Mouse (Mus musculus) neural tube, embryonic 15.5 days (tissue): ENCODE results near the gene Crls1. TPM values are rescaled to one million over a fixed set of nuclear protein-coding genes. Genes with fewer than 3 reads are reported as not detected.

ENCODE experiments used
- ATAC-seq: fragments of 200-750 bp; cut with Nextera tagmentation; 2 replicates; pipeline ENCODE4 v1.8.0; 2017; ENCODE audit warnings: mild to moderate bottlenecking, moderate TSS enrichment, moderate library complexity; ENCODE audit not compliant: low FRiP score
- H3K27ac ChIP-seq: fragments of 300-500 bp; sonication (generic); replicated peaks from 2 replicates; pipeline ENCODE4 v1.5.1; 2015; ENCODE audit warnings: mild to moderate bottlenecking, inconsistent platforms
- H3K27me3 ChIP-seq: fragments of 300-500 bp; sonication (generic); replicated peaks from 2 replicates; pipeline ENCODE4 v1.6.1; 2015; ENCODE audit warnings: inconsistent platforms
- H3K36me3 ChIP-seq: fragments of 300-500 bp; sonication (generic); 2 replicates; pipeline ENCODE4 v1.6.1; 2015; ENCODE audit warnings: inconsistent platforms
- H3K4me1 ChIP-seq: fragments of 300-500 bp; sonication (generic); 2 replicates; pipeline ENCODE4 v1.6.1; 2015; ENCODE audit warnings: inconsistent platforms
- H3K4me2 ChIP-seq: fragments of 300-500 bp; sonication (generic); 2 replicates; pipeline ENCODE4 v1.6.1; 2015; ENCODE audit warnings: inconsistent platforms, mild to moderate bottlenecking, moderate library complexity
- H3K4me3 ChIP-seq: fragments of 300-500 bp; sonication (generic); replicated peaks from 2 replicates; pipeline ENCODE4 v1.5.1; 2015; ENCODE audit warnings: mild to moderate bottlenecking, inconsistent platforms
- H3K9ac ChIP-seq: fragments of 300-500 bp; sonication (generic); replicated peaks from 2 replicates; pipeline ENCODE4 v1.6.1; 2015; ENCODE audit warnings: mild to moderate bottlenecking, inconsistent platforms
- H3K9me3 ChIP-seq: fragments of 300-500 bp; sonication (generic); replicated peaks from 2 replicates; pipeline ENCODE4 v1.6.1; 2016; ENCODE audit warnings: inconsistent platforms
- WGBS: fragments of 180-500 bp; shearing (Covaris S2); methylation state at CpG from one replicate; pipeline ENCODE4 v1.1.7; 2015; ENCODE audit warnings: mixed read lengths; 5-methylcytosine and 5-hydroxymethylcytosine counted together
- polyA plus RNA-seq: library from polyadenylated mRNA; unstranded; fragments of >200 nt; fragmentation: Nextera tagmentation; extraction: Ambion mirVana; gene quantifications from 2 replicates; pipeline ENCODE4 v1.2.1, GENCODE M21; 2015

Crls1 gene
- 13.9 and 19.4 TPM in 2 replicates for polyA plus RNA-seq

DNA sequence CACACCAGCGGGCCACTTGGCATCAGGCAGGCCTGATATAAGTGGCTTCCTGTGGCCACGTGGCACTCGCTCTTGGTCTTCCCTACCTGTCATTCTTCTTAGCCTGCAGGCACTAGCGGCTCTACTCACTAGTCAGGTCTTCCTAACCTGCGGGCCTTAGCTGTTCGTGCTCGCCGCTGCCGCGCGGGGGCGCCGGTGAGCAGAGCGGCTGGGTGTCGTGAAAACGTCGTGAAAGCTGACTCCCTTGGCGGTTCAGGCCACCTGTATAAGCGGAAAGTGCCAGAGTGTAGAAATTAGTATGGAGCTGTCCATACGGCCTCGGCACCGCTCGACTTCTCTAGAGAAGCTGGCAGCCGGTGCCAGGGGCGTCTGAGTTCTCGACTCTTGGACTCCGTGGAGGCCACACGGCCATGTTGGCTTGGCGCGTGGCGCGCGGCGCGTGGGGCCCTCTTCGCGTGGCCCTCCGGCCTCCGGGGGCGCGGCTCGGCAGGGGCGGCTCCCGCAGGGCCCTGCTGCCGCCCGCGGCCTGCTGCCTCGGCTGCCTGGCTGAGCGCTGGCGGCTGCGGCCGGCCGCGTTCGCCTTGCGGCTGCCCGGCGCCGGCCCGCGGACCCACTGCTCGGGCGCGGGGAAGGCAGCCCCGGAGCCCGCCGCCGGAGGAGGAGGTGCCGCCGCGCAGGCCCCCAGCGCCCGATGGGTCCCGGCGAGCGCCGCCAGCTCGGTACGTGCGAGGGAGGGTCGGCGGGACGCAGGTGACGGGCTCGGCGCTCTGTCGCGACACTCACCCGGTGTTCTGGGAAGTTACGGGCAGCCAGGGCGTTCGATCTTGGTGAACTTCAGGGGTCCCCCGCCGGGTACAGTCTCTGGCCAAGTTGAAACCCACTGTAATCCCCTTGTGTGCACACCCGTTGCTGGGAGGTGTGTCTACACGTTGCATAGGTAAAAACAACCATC lies at the start of gene Crls1:
Crls1 (plus strand) TSS at position 260 of the 952 bp plus-strand sequence.
- Histone ChIP-seq H3K4me3 (peak within 1 kb of the TSS; percentile 98), H3K4me2 (peak within 1 kb of the TSS; percentile 75), H3K36me3 (peaks cover 17% of the 10 kb centered on the region), H3K27ac (peak within 1 kb of the TSS; percentile 90), H3K9me3 (no peaks in the 10 kb centered on the region), H3K9ac (peak within 1 kb of the TSS; percentile 88), H3K4me1 (peaks cover 23% of the 10 kb centered on the region), H3K27me3 (no peaks in the 10 kb centered on the region)
- under 1% methylated on average over 81 of the region's 96 CpGs for WGBS
- ATAC-seq: peak; percentile 93

DNA sequence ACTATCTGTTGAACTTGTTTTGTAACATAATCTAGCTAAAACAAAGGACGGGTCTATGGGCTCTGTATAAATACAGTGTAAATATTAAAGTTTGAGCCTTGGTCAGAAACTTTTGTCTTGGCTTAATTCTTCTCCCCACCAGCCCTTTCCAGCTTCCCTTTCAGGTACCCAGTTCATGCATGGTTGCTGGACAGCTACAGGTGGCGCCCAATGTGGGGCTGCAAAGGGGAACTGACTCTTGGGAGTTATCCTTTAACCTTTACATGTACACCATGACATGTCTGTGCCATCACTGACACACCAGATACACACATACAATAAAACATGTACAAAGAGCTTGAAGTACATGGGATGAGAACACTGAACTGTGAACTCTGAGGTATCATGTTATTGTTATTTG lies 43.5 kb upstream of the Crls1 start:
- WGBS: 95% methylated on average over 2 of the region's 2 CpGs
- H3K4me3 ChIP-seq: no peak overlapping the region

DNA sequence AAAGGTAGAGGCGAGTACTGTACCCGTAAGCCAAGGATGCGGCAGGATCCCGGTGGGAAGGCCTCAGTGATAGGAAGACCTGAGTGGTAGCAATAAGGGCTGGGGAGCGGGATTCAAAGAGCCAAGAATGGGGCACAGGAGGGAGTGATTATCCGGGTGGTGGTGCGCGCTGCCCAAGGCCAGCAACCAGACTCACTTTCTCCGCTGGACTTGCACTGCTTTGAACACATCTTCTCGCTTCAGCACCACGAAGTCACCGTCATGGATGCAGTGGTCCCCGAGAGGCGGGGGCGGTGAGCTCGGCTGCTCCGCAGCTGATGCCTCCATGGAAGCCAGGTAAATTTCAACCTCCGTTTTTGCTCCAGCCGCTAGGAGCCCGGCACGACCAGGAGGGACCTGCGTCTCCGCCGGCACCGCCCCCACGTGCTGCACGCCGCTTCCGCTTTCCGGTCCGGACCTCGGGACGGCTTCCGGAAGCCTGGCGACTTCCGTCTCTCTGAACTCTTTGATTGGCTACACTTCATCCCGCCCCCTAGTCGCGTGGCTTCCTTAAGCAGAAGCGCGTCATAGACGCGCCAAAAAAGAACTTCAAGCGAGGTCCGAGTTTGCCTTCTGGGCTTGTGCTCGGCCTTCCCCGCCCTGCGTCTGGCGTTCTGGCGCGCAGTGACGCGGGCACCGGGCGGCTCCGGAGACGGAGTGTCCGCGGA lies 30.7 kb upstream of the Crls1 start, which contains the start of the genes Trmt6 and Mcm8:
Trmt6 (minus strand) TSS at position 448 of the 707 bp plus-strand sequence.
Mcm8 (plus strand) TSS at position 534 of the 707 bp plus-strand sequence.
- H3K9me3 ChIP-seq: no peaks in the 10 kb centered on the region
- peak within 1 kb of the TSS; percentile 38; the same call in 1 of the 2 replicates for H3K27ac ChIP-seq
- H3K4me2 ChIP-seq: peak within 1 kb of the TSS; percentile 79
- under 1% methylated on average over 59 of the region's 59 CpGs for WGBS
- ATAC-seq: peak; percentile 100
- H3K27me3 ChIP-seq: no peaks in the 10 kb centered on the region
- H3K9ac ChIP-seq: peak within 1 kb of the TSS; percentile 57
- peaks cover 21% of the 10 kb centered on the region for H3K4me1 ChIP-seq
- peak within 1 kb of the TSS; percentile 61 for H3K4me3 ChIP-seq
- peaks cover 12% of the 10 kb centered on the region for H3K36me3 ChIP-seq

More for the DNA sequence above, 43.5 kb upstream of the Crls1 start:
- Histone ChIP-seq H3K27ac (no peak overlapping the region), H3K9me3 (no peaks in the 10 kb centered on the region), H3K4me2 (no peak overlapping the region), H3K36me3 (peaks cover 44% of the 10 kb centered on the region), H3K4me1 (no peaks in the 10 kb centered on the region), H3K27me3 (no peaks in the 10 kb centered on the region), H3K9ac (no peak overlapping the region)
- no peak for ATAC-seq

- Histone ChIP-seq H3K4me1 (no peaks in the 10 kb centered on the region), H3K27me3 (no peaks in the 10 kb centered on the region), H3K27ac (no peak overlapping the region), H3K36me3 (no peaks in the 10 kb centered on the region), H3K9me3 (no peaks in the 10 kb centered on the region), H3K4me2 (no peak overlapping the region), H3K9ac (no peak overlapping the region), H3K4me3 (no peak overlapping the region)
- ATAC-seq: no peak
- WGBS: 87% methylated on average over 4 of the region's 4 CpGs
Observed at GRCm38 (mm10) chr2:132841071-132841470, 5.4 kb upstream of the Crls1 start.

- Histone ChIP-seq H3K4me3 (peak overlapping the region; percentile 98), H3K4me1 (peaks cover 23% of the 10 kb centered on the region), H3K27me3 (no peaks in the 10 kb centered on the region), H3K4me2 (peak overlapping the region; percentile 75), H3K36me3 (peaks cover 24% of the 10 kb centered on the region), H3K27ac (no peak overlapping the region), H3K9me3 (no peaks in the 10 kb centered on the region), H3K9ac (peak overlapping the region; percentile 88)
- 22% methylated on average over 7 of the region's 7 CpGs for WGBS
- ATAC-seq: no peak
Observed at GRCm38 (mm10) chr2:132847581-132847980, 1.1 kb downstream of the Crls1 start.

- H3K27ac ChIP-seq: no peak overlapping the region
- peaks cover 23% of the 10 kb centered on the region for H3K4me1 ChIP-seq
- H3K9ac ChIP-seq: no peak overlapping the region
- peak overlapping the region; percentile 75 for H3K4me2 ChIP-seq
- H3K36me3 ChIP-seq: peaks cover 30% of the 10 kb centered on the region
- ATAC-seq: no peak
- H3K9me3 ChIP-seq: no peaks in the 10 kb centered on the region
- no peaks in the 10 kb centered on the region for H3K27me3 ChIP-seq
- WGBS: 91% methylated on average over 4 of the region's 4 CpGs
- no peak overlapping the region for H3K4me3 ChIP-seq
Observed at GRCm38 (mm10) chr2:132848361-132848760, 1.9 kb downstream of the Crls1 start.

- H3K4me1 ChIP-seq: peaks cover 23% of the 10 kb centered on the region
- peaks cover 31% of the 10 kb centered on the region for H3K36me3 ChIP-seq
- no peaks in the 10 kb centered on the region for H3K27me3 ChIP-seq
- no peak overlapping the region for H3K9ac ChIP-seq
- H3K27ac ChIP-seq: no peak overlapping the region
- 80% methylated on average over 6 of the region's 6 CpGs for WGBS
- no peak for ATAC-seq
- no peaks in the 10 kb centered on the region for H3K9me3 ChIP-seq
- no peak overlapping the region for H3K4me2 ChIP-seq
- no peak overlapping the region for H3K4me3 ChIP-seq
Observed at GRCm38 (mm10) chr2:132849141-132849540, 2.7 kb downstream of the Crls1 start.

- Histone ChIP-seq H3K4me3 (no peak overlapping the region), H3K4me2 (no peak overlapping the region), H3K9me3 (no peaks in the 10 kb centered on the region), H3K4me1 (peaks cover 11% of the 10 kb centered on the region), H3K27me3 (no peaks in the 10 kb centered on the region), H3K9ac (no peak overlapping the region), H3K27ac (no peak overlapping the region), H3K36me3 (peaks cover 33% of the 10 kb centered on the region)
- 94% methylated on average over 1 of the region's 1 CpGs for WGBS
- no peak for ATAC-seq
Observed at GRCm38 (mm10) chr2:132853051-132853450, 6.6 kb downstream of the Crls1 start.

DNA sequence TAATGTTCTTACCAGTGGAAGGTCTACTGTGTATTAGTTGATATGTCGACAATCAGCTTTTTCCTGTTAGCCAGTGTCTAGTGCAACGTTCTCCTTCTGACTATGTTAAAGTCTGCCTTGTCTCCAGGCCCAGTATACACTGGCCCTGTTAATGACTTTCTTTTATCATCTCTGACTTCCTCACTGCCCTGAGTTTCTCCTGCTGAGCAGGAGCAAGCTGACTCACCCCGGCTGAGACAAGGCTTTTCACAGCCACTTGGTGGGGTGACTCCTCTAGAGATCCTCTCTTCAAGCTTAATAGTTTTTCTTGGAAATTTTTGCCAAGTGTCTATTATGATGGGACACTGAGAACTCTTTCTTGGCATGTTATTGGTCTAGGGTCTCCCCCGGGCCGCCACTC lies 9.9 kb downstream of the Crls1 start:
- no peaks in the 10 kb centered on the region for H3K27me3 ChIP-seq
- H3K4me2 ChIP-seq: no peak overlapping the region
- no peak overlapping the region for H3K27ac ChIP-seq
- WGBS: 78% methylated on average over 5 of the region's 5 CpGs
- no peak for ATAC-seq
- no peaks in the 10 kb centered on the region for H3K9me3 ChIP-seq
- H3K9ac ChIP-seq: no peak overlapping the region
- no peak overlapping the region for H3K4me3 ChIP-seq
- no peaks in the 10 kb centered on the region for H3K4me1 ChIP-seq
- peaks cover 20% of the 10 kb centered on the region for H3K36me3 ChIP-seq

DNA sequence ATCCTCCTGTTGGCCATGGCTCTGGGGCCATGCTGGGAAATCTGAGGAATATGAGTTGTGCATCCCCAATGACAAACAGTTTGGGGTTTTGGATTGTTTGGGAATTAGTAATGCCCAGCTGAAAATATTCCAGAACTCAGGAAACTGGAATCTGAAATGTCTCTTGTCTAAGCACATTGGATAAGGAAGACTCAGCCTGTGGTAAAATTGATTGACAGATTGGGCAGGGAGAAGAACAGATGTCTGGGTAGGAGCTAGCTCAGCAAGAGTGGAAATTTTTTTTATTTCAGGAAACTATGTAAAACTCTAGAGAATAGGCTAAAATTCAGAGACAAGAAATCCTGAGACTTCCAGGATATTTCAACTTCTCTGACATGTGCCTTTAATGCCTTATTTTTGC lies 14.0 kb downstream of the Crls1 start:
- peaks cover 13% of the 10 kb centered on the region for H3K36me3 ChIP-seq
- H3K27ac ChIP-seq: no peak overlapping the region

DNA sequence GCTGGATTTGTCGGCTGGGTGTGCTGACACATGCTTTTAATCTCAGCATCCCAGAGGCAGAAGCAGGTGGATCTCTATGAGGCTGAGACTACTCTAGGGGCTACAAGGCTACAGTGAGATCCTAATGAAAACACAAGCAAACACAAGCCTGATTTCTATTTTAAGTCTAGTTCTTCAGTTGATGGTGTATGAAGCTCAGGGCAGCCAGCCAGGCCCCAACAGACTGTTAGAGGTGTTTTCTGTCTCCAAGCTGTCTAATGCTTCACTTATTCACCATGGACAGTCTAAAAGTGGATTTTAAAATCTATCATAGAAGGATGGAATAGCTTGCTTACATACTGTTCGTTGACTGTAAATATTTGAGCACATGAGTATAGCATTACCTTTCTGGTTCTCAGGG lies 15.0 kb downstream of the Crls1 start:
- H3K36me3 ChIP-seq: peaks cover 19% of the 10 kb centered on the region
- 94% methylated on average over 2 of the region's 2 CpGs for WGBS
- H3K9ac ChIP-seq: no peak overlapping the region
- H3K27me3 ChIP-seq: no peaks in the 10 kb centered on the region
- H3K4me3 ChIP-seq: no peak overlapping the region
- H3K4me1 ChIP-seq: no peaks in the 10 kb centered on the region
- H3K4me2 ChIP-seq: no peak overlapping the region
- H3K9me3 ChIP-seq: no peaks in the 10 kb centered on the region
- no peak for ATAC-seq
- H3K27ac ChIP-seq: no peak overlapping the region

More for the DNA sequence above, 14.0 kb downstream of the Crls1 start:
- Histone ChIP-seq H3K27me3 (no peaks in the 10 kb centered on the region), H3K4me1 (no peaks in the 10 kb centered on the region), H3K9ac (no peak overlapping the region), H3K4me3 (no peak overlapping the region), H3K9me3 (no peaks in the 10 kb centered on the region), H3K4me2 (no peak overlapping the region)
- ATAC-seq: no peak
